Mouse (Mus musculus) small intestine, adult 2 months (tissue): Measurements from ENCODE around the gene Dzip1.

Experiments
- CTCF ChIP-seq: fragments of 200-500 bp; IDR thresholded peaks from 2 replicates; pipeline ENCODE4 v1.5.1; 2012; ENCODE audit warnings: low read depth, mild to moderate bottlenecking, control low read depth, inconsistent platforms, low read length, moderate library complexity, mixed read lengths; ENCODE audit not compliant: insufficient replicate concordance, insufficient read length; ENCODE audit errors: extremely low read depth
- POLR2A ChIP-seq: fragments of 200-500 bp; IDR thresholded peaks from 2 replicates; pipeline ENCODE4 v1.6.1; 2012; ENCODE audit warnings: low read depth, mild to moderate bottlenecking, control low read depth, inconsistent platforms, low read length, moderate library complexity

GRCm38 (mm10) chr14:118827283-118827904 is 97.9 kb downstream of the Dzip1 start:
- TF ChIP-seq CTCF (no peak), POLR2A (no peak)
